Mouse (Mus musculus) lung, embryonic 16.5 days (tissue): ENCODE measurements at regions not wholly inside any gene's neighbourhood (a gene's known extent, or its start where the extent isn't known, plus 50 kb on each side); places are given as distances from the start of the nearest gene placed in this dataset.
A peak's percentile ranks its signal among the peaks of the same experiment; 100 is the strongest.

Experiments
- ATAC-seq: fragments of 200-750 bp; cut with Nextera tagmentation; 2 replicates; pipeline ENCODE4 v1.8.0; 2017; ENCODE audit warnings: low read depth, mild to moderate bottlenecking, moderate library complexity
- H3K27ac ChIP-seq: fragments of 300-500 bp; sonication (generic); 2 replicates; pipeline ENCODE4 v1.5.1; 2014; ENCODE audit warnings: mild to moderate bottlenecking, control low read depth, low read length
- H3K27me3 ChIP-seq: fragments of 300-500 bp; sonication (generic); 2 replicates; pipeline ENCODE4 v1.6.1; 2014; ENCODE audit warnings: low read depth, low read length, mixed read lengths; ENCODE audit not compliant: control insufficient read depth, insufficient read depth
- H3K36me3 ChIP-seq: fragments of 300-500 bp; sonication (generic); 2 replicates; pipeline ENCODE4 v1.6.1; 2014; ENCODE audit warnings: low read length; ENCODE audit not compliant: control insufficient read depth, insufficient read depth
- H3K4me1 ChIP-seq: fragments of 300-500 bp; sonication (generic); replicated peaks from 2 replicates; pipeline ENCODE4 v1.6.1; 2014; ENCODE audit warnings: low read length, mixed read lengths; ENCODE audit not compliant: control insufficient read depth, insufficient read depth
- H3K4me2 ChIP-seq: fragments of 300-500 bp; sonication (generic); 2 replicates; pipeline ENCODE4 v1.6.1; 2014; ENCODE audit warnings: low read depth, low read length, control low read depth
- H3K4me3 ChIP-seq: fragments of 300-500 bp; sonication (generic); 2 replicates; pipeline ENCODE4 v1.5.1; 2014; ENCODE audit warnings: mild to moderate bottlenecking, low read length, control low read depth
- H3K9ac ChIP-seq: fragments of 300-500 bp; sonication (generic); 2 replicates; pipeline ENCODE4 v1.6.1; 2014; ENCODE audit warnings: low read length, control low read depth
- H3K9me3 ChIP-seq: fragments of 300-500 bp; sonication (generic); 2 replicates; pipeline ENCODE4 v1.6.1; 2016; ENCODE audit warnings: low read length; ENCODE audit not compliant: control insufficient read depth
- WGBS: fragments of 180-500 bp; shearing (Covaris S2); extraction: QIAGEN DNeasy Blood & Tissue Kit; methylation state at CpG from one replicate; pipeline ENCODE4 v1.1.7; 2014; 5-methylcytosine and 5-hydroxymethylcytosine counted together

- H3K4me2 ChIP-seq = no peak overlapping the region
- no peak overlapping the region for H3K4me3 ChIP-seq
- no peaks in the 10 kb centered on the region for H3K27me3 ChIP-seq
- 66% methylated on average over 15 of the region's 15 CpGs for WGBS
- no peak for ATAC-seq
- no peak overlapping the region for H3K27ac ChIP-seq
- no peak overlapping the region for H3K9ac ChIP-seq
- no peaks in the 10 kb centered on the region for H3K9me3 ChIP-seq
- peaks cover 8% of the 10 kb centered on the region for H3K4me1 ChIP-seq
- H3K36me3 ChIP-seq = no peaks in the 10 kb centered on the region
These were observed 81.2 kb downstream of the Gm5294 start for GRCm38 (mm10) chr5:138900952-138901599.

GRCm38 (mm10) chr5:138902316-138902715 lies 82.4 kb downstream of the Gm5294 start:
- WGBS = 88% methylated on average over 1 of the region's 1 CpGs
- H3K36me3 ChIP-seq = no peaks in the 10 kb centered on the region
- H3K9ac ChIP-seq = no peak overlapping the region
- H3K27ac ChIP-seq = no peak overlapping the region
- H3K4me1 ChIP-seq = peaks cover 8% of the 10 kb centered on the region
- no peak overlapping the region for H3K4me3 ChIP-seq
- no peak for ATAC-seq
- no peaks in the 10 kb centered on the region for H3K27me3 ChIP-seq
- no peaks in the 10 kb centered on the region for H3K9me3 ChIP-seq
- H3K4me2 ChIP-seq = no peak overlapping the region

DNA sequence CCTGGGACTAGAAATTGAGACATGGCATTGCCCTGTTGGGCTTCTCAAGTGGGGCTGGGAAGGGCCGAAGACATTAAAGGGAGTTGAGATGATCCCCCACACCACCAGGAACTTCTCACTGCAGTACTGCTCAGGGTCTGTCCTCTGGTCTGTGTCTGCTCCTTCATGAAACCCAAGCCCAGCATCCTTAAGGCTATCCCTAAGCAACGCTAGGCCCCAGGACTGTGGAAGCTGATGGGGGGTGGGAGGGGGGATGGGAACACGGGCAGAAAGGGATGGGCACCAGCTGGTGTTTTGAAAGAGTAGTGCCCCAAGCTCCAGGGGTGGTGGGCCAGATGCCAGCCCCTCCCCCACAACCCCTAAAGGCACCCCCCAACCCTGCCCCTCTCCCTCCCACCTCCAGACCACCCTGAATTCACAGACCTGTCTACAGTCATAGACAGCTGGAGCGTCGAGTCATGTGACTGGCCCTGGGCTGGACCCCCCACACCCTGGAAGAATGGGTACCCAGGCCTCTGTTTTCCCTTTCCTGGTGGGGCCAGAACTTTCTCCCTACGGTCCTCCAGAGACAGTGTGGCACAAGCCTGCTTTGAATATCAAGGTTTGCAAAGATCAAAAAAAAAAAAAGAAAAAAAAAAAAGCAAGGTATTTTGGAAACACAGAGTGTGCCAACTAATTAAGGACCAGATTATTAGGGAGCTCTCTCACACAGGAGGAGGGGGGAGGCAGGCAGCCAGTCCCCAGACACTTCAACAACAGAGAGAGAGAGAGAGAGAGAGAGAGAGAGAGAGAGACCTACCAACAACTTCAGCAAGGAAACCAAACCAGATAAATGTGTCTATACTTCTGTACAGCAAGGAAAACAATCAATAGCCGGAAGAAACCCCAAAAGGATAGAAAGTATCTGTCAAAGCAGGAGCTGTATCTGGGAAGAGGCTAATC lies 85.1 kb downstream of the Pdgfa start:
- H3K9me3 ChIP-seq = no peaks in the 10 kb centered on the region
- H3K4me1 ChIP-seq = no peaks in the 10 kb centered on the region; the same call in 1 of the 2 replicates
- H3K27me3 ChIP-seq = no peaks in the 10 kb centered on the region
- no peaks in the 10 kb centered on the region for H3K36me3 ChIP-seq
- 74% methylated on average over 7 of the region's 7 CpGs for WGBS
- 0 out of 2 replicates have a peak, but pooled peaks have one; percentile 23 for ATAC-seq
- H3K4me3 ChIP-seq = no peak overlapping the region
- no peak overlapping the region for H3K27ac ChIP-seq
- no peak overlapping the region for H3K9ac ChIP-seq
- H3K4me2 ChIP-seq = no peak overlapping the region

DNA sequence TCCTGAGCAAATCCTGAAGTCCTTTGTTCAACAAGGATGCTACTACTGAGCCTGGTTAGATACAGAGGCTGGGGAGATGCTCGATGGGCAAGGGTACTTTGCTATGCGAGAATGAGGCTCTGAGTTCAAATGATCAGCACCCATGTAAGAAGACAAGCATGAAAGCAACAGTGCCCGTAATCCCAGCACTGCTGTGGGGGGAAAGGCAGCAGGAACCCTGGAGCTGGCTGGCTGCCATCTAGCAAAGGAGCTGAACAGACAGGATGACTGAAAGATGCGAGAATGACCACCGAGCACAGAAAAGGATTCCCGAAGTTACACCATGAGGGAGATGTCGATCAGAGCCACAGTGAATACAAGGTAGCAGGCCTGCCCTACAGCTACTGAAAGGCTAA lies 84.5 kb downstream of the Pdgfa start:
- WGBS = 54% methylated on average over 7 of the region's 7 CpGs
- Histone ChIP-seq H3K27me3 (no peaks in the 10 kb centered on the region), H3K9ac (no peak overlapping the region), H3K4me3 (no peak overlapping the region), H3K4me1 (no peaks in the 10 kb centered on the region; the same call in 1 of the 2 replicates), H3K4me2 (no peak overlapping the region), H3K27ac (no peak overlapping the region), H3K36me3 (no peaks in the 10 kb centered on the region), H3K9me3 (no peaks in the 10 kb centered on the region)
- ATAC-seq = no peak

DNA sequence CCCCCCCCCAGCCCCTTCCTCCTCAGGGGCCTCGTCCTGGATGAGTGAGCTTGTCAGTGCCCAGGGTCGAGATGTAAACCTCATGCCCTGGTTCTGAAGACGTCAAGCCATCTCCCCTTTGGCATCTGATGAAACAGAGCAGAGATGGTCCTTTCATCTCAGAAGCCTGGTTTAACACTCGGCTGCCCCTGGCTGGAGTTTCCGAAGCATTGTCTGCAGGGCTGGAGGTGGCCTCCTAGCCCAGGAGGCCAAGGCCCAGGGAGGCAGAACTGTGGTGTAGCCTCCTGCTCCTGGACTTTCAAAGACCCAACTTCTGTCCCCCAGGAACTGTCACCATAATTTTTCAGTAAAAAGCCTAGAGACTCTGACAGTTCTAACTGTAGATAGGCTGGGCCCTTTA lies 82.1 kb downstream of the Pdgfa start:
- no peaks in the 10 kb centered on the region for H3K27me3 ChIP-seq
- no peak for ATAC-seq
- H3K9ac ChIP-seq = no peak overlapping the region
- H3K36me3 ChIP-seq = no peaks in the 10 kb centered on the region
- H3K4me3 ChIP-seq = no peak overlapping the region
- H3K27ac ChIP-seq = no peak overlapping the region
- H3K9me3 ChIP-seq = no peaks in the 10 kb centered on the region
- 41% methylated on average over 5 of the region's 5 CpGs for WGBS
- peaks cover 4% of the 10 kb centered on the region for H3K4me1 ChIP-seq
- H3K4me2 ChIP-seq = no peak overlapping the region

GRCm38 (mm10) chr5:138915496-138915895 lies 81.7 kb downstream of the Pdgfa start:
- H3K9ac ChIP-seq = no peak overlapping the region
- no peaks in the 10 kb centered on the region for H3K9me3 ChIP-seq
- no peak overlapping the region for H3K4me2 ChIP-seq
- no peak overlapping the region for H3K27ac ChIP-seq
- no peak overlapping the region for H3K4me3 ChIP-seq
- ATAC-seq = no peak
- peaks cover 9% of the 10 kb centered on the region for H3K4me1 ChIP-seq
- WGBS = 81% methylated on average over 4 of the region's 4 CpGs
- no peaks in the 10 kb centered on the region for H3K36me3 ChIP-seq
- no peaks in the 10 kb centered on the region for H3K27me3 ChIP-seq

GRCm38 (mm10) chr5:138920156-138920845 lies 76.9 kb downstream of the Pdgfa start:
- ATAC-seq = peak; percentile 90
- no peak overlapping the region for H3K27ac ChIP-seq
- peaks cover 12% of the 10 kb centered on the region for H3K4me1 ChIP-seq
- no peak overlapping the region for H3K9ac ChIP-seq
- no peaks in the 10 kb centered on the region for H3K9me3 ChIP-seq
- H3K4me2 ChIP-seq = no peak overlapping the region
- H3K36me3 ChIP-seq = no peaks in the 10 kb centered on the region
- no peaks in the 10 kb centered on the region for H3K27me3 ChIP-seq
- 37% methylated on average over 7 of the region's 7 CpGs for WGBS
- no peak overlapping the region for H3K4me3 ChIP-seq

GRCm38 (mm10) chr5:138922116-138922515 lies 75.1 kb downstream of the Pdgfa start:
- WGBS = 30% methylated on average over 3 of the region's 3 CpGs
- ATAC-seq = no peak
- Histone ChIP-seq H3K27me3 (no peaks in the 10 kb centered on the region), H3K4me2 (no peak overlapping the region), H3K27ac (no peak overlapping the region), H3K9me3 (no peaks in the 10 kb centered on the region), H3K36me3 (no peaks in the 10 kb centered on the region), H3K4me3 (no peak overlapping the region), H3K4me1 (peaks cover 12% of the 10 kb centered on the region), H3K9ac (no peak overlapping the region)
